Mouse (Mus musculus) midbrain, embryonic 16.5 days (tissue): ENCODE measurements around the gene Galp. TPM values are rescaled to one million over a fixed set of nuclear protein-coding genes. Genes with fewer than 3 reads are reported as not detected.
"Not testable (repeated sequence)": the region's sequence is repeated elsewhere in the genome, so short reads cannot be mapped to it uniquely, and the experiment has no call there.

Experiments
- ATAC-seq: fragments of 200-750 bp; cut with Nextera tagmentation; 2 replicates; pipeline ENCODE4 v1.8.0; 2017; ENCODE audit warnings: moderate TSS enrichment
- H3K27ac ChIP-seq: fragments of 300-500 bp; sonication (generic); 2 replicates; pipeline ENCODE4 v1.5.1; 2014; ENCODE audit warnings: mild to moderate bottlenecking, low read length, mixed read lengths
- H3K27me3 ChIP-seq: fragments of 300-500 bp; sonication (generic); 2 replicates; pipeline ENCODE4 v1.6.1; 2014; ENCODE audit warnings: low read depth, low read length, mixed read lengths; ENCODE audit not compliant: control insufficient read depth, insufficient read depth
- H3K36me3 ChIP-seq: fragments of 300-500 bp; sonication (generic); 2 replicates; pipeline ENCODE4 v1.6.1; 2014; ENCODE audit warnings: mild to moderate bottlenecking, low read length, moderate library complexity, mixed read lengths; ENCODE audit not compliant: control insufficient read depth, insufficient read depth
- H3K4me1 ChIP-seq: fragments of 300-500 bp; sonication (generic); 2 replicates; pipeline ENCODE4 v1.6.1; 2014; ENCODE audit warnings: mild to moderate bottlenecking, low read length, mixed read lengths; ENCODE audit not compliant: control insufficient read depth, insufficient read depth
- H3K4me2 ChIP-seq: fragments of 300-500 bp; sonication (generic); 2 replicates; pipeline ENCODE4 v1.6.1; 2014; ENCODE audit warnings: mild to moderate bottlenecking, low read length, mixed read lengths
- H3K4me3 ChIP-seq: fragments of 300-500 bp; sonication (generic); 2 replicates; pipeline ENCODE4 v1.5.1; 2014; ENCODE audit warnings: low read depth, mild to moderate bottlenecking, low read length, moderate library complexity, mixed read lengths
- H3K9ac ChIP-seq: fragments of 300-500 bp; sonication (generic); 2 replicates; pipeline ENCODE4 v1.6.1; 2014; ENCODE audit warnings: low read depth, low read length, mixed read lengths
- H3K9me3 ChIP-seq: fragments of 300-500 bp; sonication (generic); replicated peaks from 2 replicates; pipeline ENCODE4 v1.6.1; 2014; ENCODE audit warnings: mild to moderate bottlenecking, low read length, mixed read lengths; ENCODE audit not compliant: control insufficient read depth, poor library complexity, severe bottlenecking
- WGBS: fragments of 180-500 bp; shearing (Covaris S2); extraction: QIAGEN DNeasy Blood & Tissue Kit; methylation state at CpG from one replicate; pipeline ENCODE4 v1.1.7; 2014; 5-methylcytosine and 5-hydroxymethylcytosine counted together
- polyA plus RNA-seq: library from polyadenylated mRNA; unstranded; fragments of >200 nt; fragmentation: Nextera tagmentation; extraction: Ambion mirVana; gene quantifications from 2 replicates; pipeline ENCODE4 v1.2.1, GENCODE M21; 2015

The Galp gene
- polyA plus RNA-seq, 1 experiment from 2014 or later, result not detected

DNA sequence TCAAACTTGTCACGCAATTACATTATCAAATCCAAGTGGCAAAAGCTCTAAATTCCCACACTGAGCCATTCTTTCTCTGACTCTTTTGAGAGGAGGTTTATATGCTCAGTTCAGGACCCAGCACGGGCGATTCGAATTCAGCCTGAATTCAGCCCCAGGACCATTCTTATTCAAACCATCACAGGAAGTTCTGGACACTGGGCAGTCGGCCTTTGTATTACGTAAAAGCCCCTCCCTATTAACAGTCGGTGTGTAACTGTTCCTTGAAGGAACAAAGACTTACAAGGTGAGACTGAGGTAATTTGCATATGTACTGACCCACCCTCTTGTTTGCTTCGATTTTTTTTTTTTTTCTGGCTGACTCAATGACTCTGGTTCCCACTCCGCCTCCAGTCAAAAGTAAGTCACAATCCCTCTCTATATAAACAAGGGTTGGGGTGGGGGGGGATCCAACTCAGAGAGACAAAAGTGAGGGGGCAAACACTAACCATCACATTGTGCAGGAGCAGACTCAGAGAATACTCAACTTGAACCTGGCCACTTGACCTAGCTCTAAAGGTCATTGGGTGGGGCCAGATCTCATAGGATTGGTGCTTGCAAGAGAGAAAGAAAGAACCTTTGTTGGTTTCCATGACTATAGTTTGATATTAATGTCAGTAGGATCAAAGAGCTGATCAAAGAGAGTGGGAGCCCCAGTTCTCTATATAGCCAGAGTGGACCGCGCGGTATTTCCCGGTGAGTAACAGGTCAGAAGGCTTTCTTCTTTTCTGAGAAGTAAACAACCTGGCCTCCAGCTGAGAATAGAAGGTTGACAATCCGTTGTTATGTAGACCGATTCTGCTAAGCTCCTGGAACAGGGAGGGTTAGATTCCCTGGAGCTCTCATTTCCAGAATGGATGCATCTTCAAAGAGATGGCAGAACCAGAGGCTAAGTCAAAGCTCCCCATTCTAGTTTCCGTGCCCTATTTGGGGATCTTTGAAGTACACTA, 61.6 kb downstream of the Galp start:
- no peaks in the 10 kb centered on the region for H3K36me3 ChIP-seq
- no peaks in the 10 kb centered on the region for H3K4me1 ChIP-seq
- H3K4me2 ChIP-seq, result no peak overlapping the region
- no peaks in the 10 kb centered on the region for H3K27me3 ChIP-seq
- 35% methylated on average over 16 of the region's 16 CpGs for WGBS
- no peak overlapping the region for H3K9ac ChIP-seq
- no peak for ATAC-seq
- no peaks in the 10 kb centered on the region for H3K9me3 ChIP-seq
- no peak overlapping the region for H3K27ac ChIP-seq
- H3K4me3 ChIP-seq, result no peak overlapping the region

DNA sequence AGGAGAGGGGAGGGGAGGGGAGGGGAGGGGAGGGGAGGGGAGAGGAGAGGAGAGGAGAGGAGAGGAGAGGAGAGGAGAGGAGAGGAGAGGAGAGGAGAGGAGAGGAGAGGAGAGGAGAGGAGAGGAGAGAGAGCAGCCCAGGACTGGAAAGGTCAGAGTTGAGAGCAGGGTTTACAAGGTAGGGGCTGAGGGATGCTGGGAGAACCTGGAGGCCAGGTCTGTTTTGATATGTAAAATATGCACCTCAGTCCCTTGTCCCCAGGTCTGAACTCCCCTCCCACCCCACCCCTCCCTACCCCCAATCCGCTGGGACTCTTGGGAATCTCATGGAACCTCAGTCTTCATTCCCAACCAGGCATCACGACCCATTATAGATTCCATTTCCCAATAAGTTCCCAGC, 63.1 kb downstream of the Galp start:
- ATAC-seq, result not testable (repeated sequence)

DNA sequence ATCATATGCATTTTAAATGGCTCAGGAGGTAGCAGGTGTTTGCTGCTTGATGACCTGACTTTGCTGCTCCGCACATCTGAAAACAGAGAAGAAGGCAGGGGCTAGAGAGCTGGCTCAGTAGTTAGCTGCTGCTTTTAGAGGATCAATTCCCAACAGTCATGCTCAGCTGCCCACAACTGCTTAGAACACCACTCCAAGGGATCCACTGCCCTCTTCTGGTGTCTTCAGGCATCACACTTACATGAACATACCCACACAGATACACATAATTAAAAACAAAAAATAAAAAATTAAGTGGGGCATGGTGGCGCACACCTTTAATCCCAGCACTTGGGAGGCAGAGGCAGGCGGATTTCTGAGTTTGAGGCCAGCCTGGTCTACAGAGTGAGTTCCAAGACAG, 65.2 kb downstream of the Galp start:
- Histone ChIP-seq H3K36me3 (no peaks in the 10 kb centered on the region), H3K9ac (no peak overlapping the region), H3K4me3 (no peak overlapping the region), H3K4me1 (no peaks in the 10 kb centered on the region), H3K27me3 (no peaks in the 10 kb centered on the region), H3K27ac (no peak overlapping the region), H3K4me2 (no peak overlapping the region), H3K9me3 (no peaks in the 10 kb centered on the region)
- WGBS, result 88% methylated on average over 3 of the region's 3 CpGs
- ATAC-seq, result no peak

More for the DNA sequence above, 63.1 kb downstream of the Galp start:
- not testable (repeated sequence) for H3K4me3 ChIP-seq, H3K9ac ChIP-seq, H3K9me3 ChIP-seq, H3K4me2 ChIP-seq, H3K4me1 ChIP-seq, H3K27me3 ChIP-seq, H3K27ac ChIP-seq, H3K36me3 ChIP-seq
- WGBS, result 46% methylated on average over 2 of the region's 2 CpGs

GRCm38 (mm10) chr7:6262984-6263383, 66.1 kb downstream of the Galp start:
- Histone ChIP-seq H3K4me3 (no peak overlapping the region), H3K4me1 (no peaks in the 10 kb centered on the region), H3K9ac (no peak overlapping the region), H3K27me3 (no peaks in the 10 kb centered on the region), H3K4me2 (no peak overlapping the region), H3K27ac (no peak overlapping the region), H3K9me3 (no peaks in the 10 kb centered on the region), H3K36me3 (no peaks in the 10 kb centered on the region)
- ATAC-seq, result no peak
- WGBS, result 88% methylated on average over 4 of the region's 4 CpGs

GRCm38 (mm10) chr7:6265695-6266094, 68.8 kb downstream of the Galp start:
- Histone ChIP-seq H3K4me2 (no peak overlapping the region), H3K4me3 (no peak overlapping the region), H3K4me1 (no peaks in the 10 kb centered on the region), H3K36me3 (no peaks in the 10 kb centered on the region), H3K27ac (no peak overlapping the region), H3K27me3 (no peaks in the 10 kb centered on the region), H3K9ac (no peak overlapping the region), H3K9me3 (no peaks in the 10 kb centered on the region)
- WGBS, result 62% methylated on average over 8 of the region's 8 CpGs
- no peak for ATAC-seq

Other genes with a start within 250 kb of the Galp start
- not detected in 2 replicates for gene Vmn1r65, start 186.1 kb upstream of the Galp start, polyA plus RNA-seq
- not detected in 2 replicates for gene Nlrp4c, start 151.9 kb upstream of the Galp start, polyA plus RNA-seq
- 22.5 and 23.1 TPM in 2 replicates for gene Zfp787, start 41.1 kb upstream of the Galp start, polyA plus RNA-seq
- 94.9 and 95.7 TPM in 2 replicates for gene Zfp444, start 24.9 kb upstream of the Galp start, polyA plus RNA-seq
- not detected in 2 replicates for gene Zscan5b, start 25.2 kb downstream of the Galp start, polyA plus RNA-seq
- not detected in 2 replicates for gene Epp13, start 55.6 kb downstream of the Galp start, polyA plus RNA-seq
- 14.9 and 17.7 TPM in 2 replicates for gene Zfp667, start 89.5 kb downstream of the Galp start, polyA plus RNA-seq
- 16.9 and 17.4 TPM in 2 replicates for gene Zfp583, start 134.2 kb downstream of the Galp start, polyA plus RNA-seq
- gene Gm3854, start 146.7 kb downstream of the Galp start, polyA plus RNA-seq, result 8.6 TPM in 2 replicates
- gene Zfp78, start 166.2 kb downstream of the Galp start, polyA plus RNA-seq, result 7.3 and 7.9 TPM in 2 replicates
- 13.1 and 17.2 TPM in 2 replicates for gene Zfp28, start 186.2 kb downstream of the Galp start, polyA plus RNA-seq
- 5.8 and 7.7 TPM in 2 replicates for gene Smim17, start 201.6 kb downstream of the Galp start, polyA plus RNA-seq
- gene Gm20715, start 213.2 kb downstream of the Galp start, polyA plus RNA-seq, result 0.05 TPM in 1 of 2 replicates, not detected in the other
- gene Olfr1344, start 241.6 kb downstream of the Galp start, polyA plus RNA-seq, result 0.33 and 0.42 TPM in 2 replicates